Mouse (Mus musculus) large intestine, adult 2 months (tissue): Measurements from ENCODE around the gene Acad10. TPM values are rescaled to one million over a fixed set of nuclear protein-coding genes. Genes with fewer than 3 reads are reported as not detected.
"Not testable (repeated sequence)": the region's sequence is repeated elsewhere in the genome, so short reads cannot be mapped to it uniquely, and the experiment has no call there.

Source experiments
- DNase-seq: peaks from one replicate; pipeline ENCODE4 v3.0.0-alpha.2; 2012; ENCODE audit warnings: low read depth, low spot score
- WGBS: fragments of 180-500 bp; shearing (Covaris S2); methylation state at CpG from one replicate; pipeline ENCODE4 v1.1.7; 2018; 5-methylcytosine and 5-hydroxymethylcytosine counted together
- polyA plus RNA-seq: library from polyadenylated mRNA; depleted of rRNA; stranded (reverse); fragments of >200 nt; gene quantifications from 2 replicates; pipeline ENCODE4 v1.2.3, GENCODE M21; 2012

The Acad10 gene
- polyA plus RNA-seq, 1 experiment = 5.6 TPM

- 89% methylated on average over 5 of the region's 5 CpGs for WGBS
- DNase-seq = no peak
Measured at GRCm38 (mm10) chr5:121661494-121661893, 1.2 kb upstream of the Acad10 start.

GRCm38 (mm10) chr5:121660897-121661254 is 562 bp upstream of the Acad10 start:
- WGBS = 0% methylated on average over 26 of the region's 26 CpGs
- DNase-seq = no peak

GRCm38 (mm10) chr5:121657656-121658055 is 2.7 kb downstream of the Acad10 start:
- DNase-seq = not testable (repeated sequence)
- 75% methylated on average over 6 of the region's 6 CpGs for WGBS

GRCm38 (mm10) chr5:121656866-121657265 is 3.4 kb downstream of the Acad10 start:
- DNase-seq = not testable (repeated sequence)
- 67% methylated on average over 6 of the region's 6 CpGs for WGBS

- no peak for DNase-seq
- WGBS = 85% methylated on average over 4 of the region's 4 CpGs
Measured at GRCm38 (mm10) chr5:121654526-121654925, 5.8 kb downstream of the Acad10 start.

GRCm38 (mm10) chr5:121649134-121649533 is 11.2 kb downstream of the Acad10 start:
- 75% methylated on average over 7 of the region's 7 CpGs for WGBS
- DNase-seq = no peak

- WGBS = 91% methylated on average over 9 of the region's 9 CpGs
- no peak for DNase-seq
Measured at GRCm38 (mm10) chr5:121639601-121640000, 20.7 kb downstream of the Acad10 start.

- 84% methylated on average over 6 of the region's 6 CpGs for WGBS
- DNase-seq = no peak
Measured at GRCm38 (mm10) chr5:121637296-121637695, 23.0 kb downstream of the Acad10 start.

- no peak for DNase-seq
- 88% methylated on average over 5 of the region's 5 CpGs for WGBS
Measured at GRCm38 (mm10) chr5:121634668-121635067, 25.6 kb downstream of the Acad10 start.

GRCm38 (mm10) chr5:121632804-121633203 is 27.5 kb downstream of the Acad10 start:
- DNase-seq = no peak
- WGBS = 55% methylated on average over 3 of the region's 3 CpGs

- 70% methylated on average over 8 of the region's 9 CpGs for WGBS
- not testable (repeated sequence) for DNase-seq
Measured at GRCm38 (mm10) chr5:121631106-121631647, 29.1 kb downstream of the Acad10 start.

GRCm38 (mm10) chr5:121627871-121628270 is 32.4 kb downstream of the Acad10 start:
- WGBS = 0% methylated on average over 1 of the region's 1 CpGs
- DNase-seq = no peak

- WGBS = 72% methylated on average over 3 of the region's 3 CpGs
- DNase-seq = no peak
Measured at GRCm38 (mm10) chr5:121623241-121623640, 37.1 kb downstream of the Acad10 start.

GRCm38 (mm10) chr5:121621102-121621501 is 39.2 kb downstream of the Acad10 start:
- 88% methylated on average over 5 of the region's 5 CpGs for WGBS
- DNase-seq = no peak

- WGBS = under 1% methylated on average over 58 of the region's 58 CpGs
- DNase-seq = peak; percentile 39
Measured at GRCm38 (mm10) chr5:121618592-121619513, 41.5 kb downstream of the Acad10 start, which contains the start of gene Acad12. Acad12 (minus strand) TSS chr5:121618938.

GRCm38 (mm10) chr5:121614921-121615320 is 45.4 kb downstream of the Acad10 start:
- 79% methylated on average over 3 of the region's 3 CpGs for WGBS
- not testable (repeated sequence) for DNase-seq

- 77% methylated on average over 6 of the region's 6 CpGs for WGBS
- DNase-seq = no peak
Measured at GRCm38 (mm10) chr5:121612036-121612435, 48.3 kb downstream of the Acad10 start.

- 57% methylated on average over 8 of the region's 8 CpGs for WGBS
- DNase-seq = not testable (repeated sequence)
Measured at GRCm38 (mm10) chr5:121609556-121610135, 50.7 kb downstream of the Acad10 start.

- 0% methylated on average over 2 of the region's 2 CpGs for WGBS
- no peak for DNase-seq
Measured at GRCm38 (mm10) chr5:121606151-121606550, 54.2 kb downstream of the Acad10 start.

GRCm38 (mm10) chr5:121603815-121604214 is 56.5 kb downstream of the Acad10 start:
- not testable (repeated sequence) for DNase-seq
- WGBS = 32% methylated on average over 1 of the region's 1 CpGs
